Mouse (Mus musculus) retina, embryonic 14.5 days (tissue): ENCODE measurements around the gene Mocs1.

Experiments
- DNase-seq: peaks from one replicate; pipeline ENCODE4 v3.0.0-alpha.2; 2015; ENCODE audit warnings: low spot score

Mocs1 gene

GRCm38 (mm10) chr17:49484435-49484834 is 56.3 kb downstream of the Mocs1 start:
- no peak for DNase-seq

GRCm38 (mm10) chr17:49489098-49489497 is 60.9 kb downstream of the Mocs1 start:
- DNase-seq = no peak

- DNase-seq = no peak
These were observed 65.1 kb downstream of the Mocs1 start for GRCm38 (mm10) chr17:49493276-49493675.

- DNase-seq = no peak
These were observed 70.0 kb downstream of the Mocs1 start for GRCm38 (mm10) chr17:49498169-49498568.

GRCm38 (mm10) chr17:49499635-49500034 is 71.5 kb downstream of the Mocs1 start:
- DNase-seq = no peak

- DNase-seq = no peak
These were observed 72.1 kb downstream of the Mocs1 start for GRCm38 (mm10) chr17:49500234-49500633.

- peak; percentile 26 for DNase-seq
These were observed 75.2 kb downstream of the Mocs1 start for GRCm38 (mm10) chr17:49503246-49503900.
